Mouse (Mus musculus): ENCODE data around the gene Wdr82. TPM values are rescaled to one million over a fixed set of nuclear protein-coding genes. Genes with fewer than 3 reads are reported as not detected.

Gene Wdr82
- polyA plus RNA-seq, 1 experiment from 2014 or later: 21.9 TPM

GRCm38 (mm10) chr9:106183996-106184395 lies 13.3 kb downstream of the Wdr82 start:
- no peak overlapping the region for H3K4me3 ChIP-seq (replicated peaks)
- H3K27me3 ChIP-seq: no peaks in the 10 kb centered on the region
- H3K4me1 ChIP-seq: no peaks in the 10 kb centered on the region
- no peaks in the 10 kb centered on the region for H3K9me3 ChIP-seq (replicated peaks)
- no peak for ATAC-seq (replicated peaks; ENCODE audit: low FRiP score)
- H3K36me3 ChIP-seq: peaks cover 100% of the 10 kb centered on the region
- no peak overlapping the region for H3K4me2 ChIP-seq
- no peak overlapping the region for H3K9ac ChIP-seq
- WGBS: 88% methylated on average over 5 of the region's 5 CpGs
- 0 out of 2 replicates have a peak overlapping the region, but pooled peaks have one; percentile 13 for H3K27ac ChIP-seq

- no peak overlapping the region for H3K4me2 ChIP-seq
These were observed 20.6 kb downstream of the Wdr82 start for GRCm38 (mm10) chr9:106191355-106191754.

GRCm38 (mm10) chr9:106192024-106192423 lies 21.3 kb downstream of the Wdr82 start:
- Histone ChIP-seq H3K27me3 (no peaks in the 10 kb centered on the region), H3K9me3 (replicated peaks) (no peaks in the 10 kb centered on the region), H3K36me3 (peaks cover 96% of the 10 kb centered on the region), H3K4me3 (replicated peaks) (no peak overlapping the region), H3K4me2 (no peak overlapping the region), H3K9ac (no peak overlapping the region), H3K4me1 (0 out of 2 replicates have a peak, but pooled peaks cover 4% of the 10 kb centered on the region), H3K27ac (no peak overlapping the region)
- no peak for ATAC-seq (replicated peaks; ENCODE audit: low FRiP score)
- WGBS: 88% methylated on average over 8 of the region's 8 CpGs

More at GRCm38 (mm10) chr9:106191355-106191754, 20.6 kb downstream of the Wdr82 start:
- Histone ChIP-seq H3K4me1 (0 out of 2 replicates have a peak, but pooled peaks cover 4% of the 10 kb centered on the region), H3K36me3 (peaks cover 96% of the 10 kb centered on the region), H3K27ac (no peak overlapping the region), H3K27me3 (no peaks in the 10 kb centered on the region), H3K4me3 (replicated peaks) (no peak overlapping the region), H3K9ac (no peak overlapping the region), H3K9me3 (replicated peaks) (no peaks in the 10 kb centered on the region)
- 90% methylated on average over 1 of the region's 1 CpGs for WGBS
- ATAC-seq (replicated peaks; ENCODE audit: low FRiP score): no peak

GRCm38 (mm10) chr9:106192998-106193397 lies 22.3 kb downstream of the Wdr82 start:
- H3K36me3 ChIP-seq: peaks cover 92% of the 10 kb centered on the region
- no peak overlapping the region for H3K4me2 ChIP-seq
- no peaks in the 10 kb centered on the region for H3K9me3 ChIP-seq (replicated peaks)
- no peak overlapping the region for H3K9ac ChIP-seq
- no peak overlapping the region for H3K27ac ChIP-seq
- no peaks in the 10 kb centered on the region for H3K27me3 ChIP-seq
- no peak overlapping the region for H3K4me3 ChIP-seq (replicated peaks)
- peaks cover 12% of the 10 kb centered on the region for H3K4me1 ChIP-seq
- ATAC-seq (replicated peaks; ENCODE audit: low FRiP score): no peak
- WGBS: 93% methylated on average over 1 of the region's 1 CpGs

- Histone ChIP-seq H3K27ac (no peak overlapping the region), H3K36me3 (peaks cover 80% of the 10 kb centered on the region), H3K4me2 (no peak overlapping the region), H3K27me3 (no peaks in the 10 kb centered on the region), H3K9ac (no peak overlapping the region), H3K9me3 (replicated peaks) (no peaks in the 10 kb centered on the region), H3K4me3 (replicated peaks) (no peak overlapping the region), H3K4me1 (peaks cover 20% of the 10 kb centered on the region)
- no peak for ATAC-seq (replicated peaks; ENCODE audit: low FRiP score)
- WGBS: 90% methylated on average over 8 of the region's 8 CpGs
These were observed 23.4 kb downstream of the Wdr82 start for GRCm38 (mm10) chr9:106193930-106194807.

- peaks cover 31% of the 10 kb centered on the region for H3K4me1 ChIP-seq
- WGBS: 90% methylated on average over 8 of the region's 8 CpGs
- no peak overlapping the region for H3K4me3 ChIP-seq (replicated peaks)
- H3K36me3 ChIP-seq: peaks cover 65% of the 10 kb centered on the region
- H3K9ac ChIP-seq: no peak overlapping the region
- no peaks in the 10 kb centered on the region for H3K9me3 ChIP-seq (replicated peaks)
- H3K27me3 ChIP-seq: no peaks in the 10 kb centered on the region
- no peak overlapping the region for H3K4me2 ChIP-seq
- ATAC-seq (replicated peaks; ENCODE audit: low FRiP score): no peak
- H3K27ac ChIP-seq: no peak overlapping the region
These were observed 25.0 kb downstream of the Wdr82 start for GRCm38 (mm10) chr9:106195693-106196092.

- 78% methylated on average over 3 of the region's 3 CpGs for WGBS
- peaks cover 32% of the 10 kb centered on the region for H3K4me1 ChIP-seq
- peak overlapping the region; percentile 73; the same call in 1 of the 2 replicates for H3K4me2 ChIP-seq
- H3K27ac ChIP-seq: no peak overlapping the region
- H3K9ac ChIP-seq: 0 out of 2 replicates have a peak overlapping the region, but pooled peaks have one; percentile 10
- no peak for ATAC-seq (replicated peaks; ENCODE audit: low FRiP score)
- 0 out of 2 replicates have a peak overlapping the region, but pooled peaks have one; percentile 74 for H3K4me3 ChIP-seq (replicated peaks)
- peaks cover 51% of the 10 kb centered on the region for H3K36me3 ChIP-seq
- H3K9me3 ChIP-seq (replicated peaks): no peaks in the 10 kb centered on the region
- no peaks in the 10 kb centered on the region for H3K27me3 ChIP-seq
These were observed 26.5 kb downstream of the Wdr82 start for GRCm38 (mm10) chr9:106197081-106197713.

- Histone ChIP-seq H3K4me3 (replicated peaks) (peak overlapping the region; percentile 74), H3K9ac (0 out of 2 replicates have a peak overlapping the region, but pooled peaks have one; percentile 10)
These were observed 27.0 kb downstream of the Wdr82 start for GRCm38 (mm10) chr9:106197732-106198131.

GRCm38 (mm10) chr9:106198962-106199458 lies 28.3 kb downstream of the Wdr82 start:
- peaks cover 42% of the 10 kb centered on the region for H3K4me1 ChIP-seq
- peak overlapping the region; percentile 74 for H3K4me3 ChIP-seq (replicated peaks)
- peak overlapping the region; percentile 73 for H3K4me2 ChIP-seq
- H3K36me3 ChIP-seq: peaks cover 35% of the 10 kb centered on the region
- WGBS: under 1% methylated on average over 51 of the region's 51 CpGs
- no peaks in the 10 kb centered on the region for H3K27me3 ChIP-seq
- peak; percentile 59 for ATAC-seq (replicated peaks; ENCODE audit: low FRiP score)
- H3K9me3 ChIP-seq (replicated peaks): no peaks in the 10 kb centered on the region
- H3K27ac ChIP-seq: peak overlapping the region; percentile 58
- H3K9ac ChIP-seq: peak overlapping the region; percentile 68

More at GRCm38 (mm10) chr9:106197732-106198131, 27.0 kb downstream of the Wdr82 start:
- H3K36me3 ChIP-seq: peaks cover 46% of the 10 kb centered on the region
- no peak for ATAC-seq (replicated peaks; ENCODE audit: low FRiP score)
- H3K4me1 ChIP-seq: peaks cover 33% of the 10 kb centered on the region
- H3K27ac ChIP-seq: no peak overlapping the region
- 90% methylated on average over 9 of the region's 9 CpGs for WGBS
- H3K27me3 ChIP-seq: no peaks in the 10 kb centered on the region
- no peaks in the 10 kb centered on the region for H3K9me3 ChIP-seq (replicated peaks)
- peak overlapping the region; percentile 73 for H3K4me2 ChIP-seq

GRCm38 (mm10) chr9:106199535-106200272 lies 29.0 kb downstream of the Wdr82 start, which contains the start of gene Ppm1m:
Gene Ppm1m, minus strand, starts transcription at chr9:106199746.
- Histone ChIP-seq H3K4me2 (peak within 1 kb of the TSS; percentile 73), H3K4me3 (replicated peaks) (peak within 1 kb of the TSS; percentile 74), H3K9me3 (replicated peaks) (no peaks in the 10 kb centered on the region), H3K27ac (peak within 1 kb of the TSS; percentile 58), H3K9ac (peak within 1 kb of the TSS; percentile 68), H3K36me3 (peaks cover 28% of the 10 kb centered on the region), H3K4me1 (peaks cover 48% of the 10 kb centered on the region), H3K27me3 (no peaks in the 10 kb centered on the region)
- ATAC-seq (replicated peaks; ENCODE audit: low FRiP score): peak; percentile 5
- 44% methylated on average over 18 of the region's 18 CpGs for WGBS

- no peak overlapping the region for H3K27ac ChIP-seq
These were observed 31.2 kb downstream of the Wdr82 start for GRCm38 (mm10) chr9:106201895-106202294.

More at GRCm38 (mm10) chr9:106201895-106202294, 31.2 kb downstream of the Wdr82 start:
- Histone ChIP-seq H3K36me3 (peaks cover 9% of the 10 kb centered on the region; the same call in 1 of the 2 replicates), H3K9me3 (replicated peaks) (no peaks in the 10 kb centered on the region), H3K4me3 (replicated peaks) (peak overlapping the region; percentile 61), H3K4me1 (peaks cover 68% of the 10 kb centered on the region), H3K4me2 (peak overlapping the region; percentile 66; the same call in 1 of the 2 replicates), H3K27me3 (no peaks in the 10 kb centered on the region), H3K9ac (no peak overlapping the region)
- WGBS: 83% methylated on average over 3 of the region's 3 CpGs
- no peak for ATAC-seq (replicated peaks; ENCODE audit: low FRiP score)

All from kidney, embryonic 15.5 days (tissue).